Mouse (Mus musculus) midbrain, embryonic 13.5 days (tissue): Measurements from ENCODE around the gene Il9r. TPM values are rescaled to one million over a fixed set of nuclear protein-coding genes. Genes with fewer than 3 reads are reported as not detected.

Experiments used
- ATAC-seq: fragments of 200-750 bp; cut with Nextera tagmentation; 2 replicates; pipeline ENCODE4 v1.8.0; 2017; ENCODE audit warnings: mild to moderate bottlenecking, moderate TSS enrichment, moderate library complexity
- H3K27ac ChIP-seq: fragments of 300-500 bp; sonication (generic); 2 replicates; pipeline ENCODE4 v1.5.1; 2015; ENCODE audit warnings: inconsistent platforms, mild to moderate bottlenecking, moderate library complexity
- H3K27me3 ChIP-seq: fragments of 300-500 bp; sonication (generic); 2 replicates; pipeline ENCODE4 v1.6.1; 2015; ENCODE audit warnings: mild to moderate bottlenecking, inconsistent platforms
- H3K36me3 ChIP-seq: fragments of 300-500 bp; sonication (generic); 2 replicates; pipeline ENCODE4 v1.6.1; 2015; ENCODE audit warnings: mild to moderate bottlenecking, inconsistent platforms
- H3K4me1 ChIP-seq: fragments of 300-500 bp; sonication (generic); replicated peaks from 2 replicates; pipeline ENCODE4 v1.6.1; 2015; ENCODE audit warnings: inconsistent platforms
- H3K4me2 ChIP-seq: fragments of 300-500 bp; sonication (generic); replicated peaks from 2 replicates; pipeline ENCODE4 v1.6.1; 2015; ENCODE audit warnings: moderate library complexity, mild to moderate bottlenecking, inconsistent platforms
- H3K4me3 ChIP-seq: fragments of 300-500 bp; sonication (generic); replicated peaks from 2 replicates; pipeline ENCODE4 v1.5.1; 2015; ENCODE audit warnings: mild to moderate bottlenecking, inconsistent platforms
- H3K9ac ChIP-seq: fragments of 300-500 bp; sonication (generic); replicated peaks from 2 replicates; pipeline ENCODE4 v1.6.1; 2015; ENCODE audit warnings: mild to moderate bottlenecking, inconsistent platforms
- H3K9me3 ChIP-seq: fragments of 300-500 bp; sonication (generic); 2 replicates; pipeline ENCODE4 v1.6.1; 2016; ENCODE audit warnings: mild to moderate bottlenecking, inconsistent platforms
- WGBS: fragments of 180-500 bp; shearing (Covaris S2); methylation state at CpG from one replicate; pipeline ENCODE4 v1.1.7; 2015; 5-methylcytosine and 5-hydroxymethylcytosine counted together
- polyA plus RNA-seq: library from polyadenylated mRNA; unstranded; fragments of >200 nt; fragmentation: Nextera tagmentation; extraction: Ambion mirVana; gene quantifications from 2 replicates; pipeline ENCODE4 v1.2.1, GENCODE M21; 2015

Gene Il9r
- polyA plus RNA-seq, 1 experiment from 2014 or later, result not detected

DNA sequence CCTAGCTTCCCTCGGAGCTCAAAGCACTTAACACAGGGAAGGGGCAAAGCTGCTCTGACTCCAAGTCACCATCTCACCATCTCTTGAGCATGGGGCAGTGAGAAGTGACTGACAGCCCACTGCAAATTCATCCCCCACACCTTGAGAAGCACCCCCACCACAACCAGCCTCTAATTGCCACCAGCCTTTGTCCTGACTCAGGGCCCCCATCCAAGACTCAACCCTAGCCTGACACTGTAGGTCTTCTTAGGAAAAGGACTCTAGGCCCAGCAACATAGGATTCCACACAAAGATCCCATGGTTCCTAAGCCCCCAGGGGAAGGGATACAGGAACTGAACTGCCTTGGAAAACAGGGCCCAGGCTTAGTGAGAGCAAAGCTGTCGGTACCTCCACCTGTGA, 36.1 kb upstream of the Il9r start:
- peak overlapping the region; percentile 24; the same call in 1 of the 2 replicates for H3K9ac ChIP-seq
- H3K27ac ChIP-seq, result peak overlapping the region; percentile 72
- no peaks in the 10 kb centered on the region for H3K27me3 ChIP-seq
- H3K4me2 ChIP-seq, result no peak overlapping the region
- 64% methylated on average over 2 of the region's 2 CpGs for WGBS
- H3K4me3 ChIP-seq, result no peak overlapping the region
- H3K36me3 ChIP-seq, result peaks cover 59% of the 10 kb centered on the region
- ATAC-seq, result 0 out of 2 replicates have a peak, but pooled peaks have one; percentile 10
- peaks cover 23% of the 10 kb centered on the region for H3K4me1 ChIP-seq
- no peaks in the 10 kb centered on the region for H3K9me3 ChIP-seq

DNA sequence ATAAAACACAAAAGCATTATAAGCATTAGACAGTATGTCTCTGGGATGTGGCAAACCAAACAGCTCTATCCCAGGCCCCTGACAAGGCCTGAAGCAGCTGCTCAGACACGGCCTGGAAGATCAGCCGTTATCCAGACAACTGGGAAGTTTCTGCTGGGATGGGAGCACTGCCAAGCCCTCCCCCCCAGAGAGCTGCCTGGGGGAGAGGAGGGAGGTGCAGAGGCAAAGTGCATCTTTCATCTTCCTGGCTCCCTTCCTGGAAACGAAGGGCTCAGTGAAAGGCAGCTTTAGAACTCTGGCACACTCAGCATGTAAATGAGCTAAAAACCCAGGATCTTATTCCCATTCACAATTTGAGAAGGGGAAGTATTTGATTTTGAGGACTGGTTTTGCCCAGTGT, 35.6 kb upstream of the Il9r start:
- no peaks in the 10 kb centered on the region for H3K9me3 ChIP-seq
- no peaks in the 10 kb centered on the region for H3K27me3 ChIP-seq
- peaks cover 23% of the 10 kb centered on the region for H3K4me1 ChIP-seq
- peak; percentile 57; the same call in 1 of the 2 replicates for ATAC-seq
- peaks cover 59% of the 10 kb centered on the region for H3K36me3 ChIP-seq
- H3K4me3 ChIP-seq, result no peak overlapping the region
- 0 out of 2 replicates have a peak overlapping the region, but pooled peaks have one; percentile 24 for H3K9ac ChIP-seq
- peak overlapping the region; percentile 72; the same call in 1 of the 2 replicates for H3K27ac ChIP-seq
- WGBS, result 38% methylated on average over 3 of the region's 3 CpGs
- no peak overlapping the region for H3K4me2 ChIP-seq

DNA sequence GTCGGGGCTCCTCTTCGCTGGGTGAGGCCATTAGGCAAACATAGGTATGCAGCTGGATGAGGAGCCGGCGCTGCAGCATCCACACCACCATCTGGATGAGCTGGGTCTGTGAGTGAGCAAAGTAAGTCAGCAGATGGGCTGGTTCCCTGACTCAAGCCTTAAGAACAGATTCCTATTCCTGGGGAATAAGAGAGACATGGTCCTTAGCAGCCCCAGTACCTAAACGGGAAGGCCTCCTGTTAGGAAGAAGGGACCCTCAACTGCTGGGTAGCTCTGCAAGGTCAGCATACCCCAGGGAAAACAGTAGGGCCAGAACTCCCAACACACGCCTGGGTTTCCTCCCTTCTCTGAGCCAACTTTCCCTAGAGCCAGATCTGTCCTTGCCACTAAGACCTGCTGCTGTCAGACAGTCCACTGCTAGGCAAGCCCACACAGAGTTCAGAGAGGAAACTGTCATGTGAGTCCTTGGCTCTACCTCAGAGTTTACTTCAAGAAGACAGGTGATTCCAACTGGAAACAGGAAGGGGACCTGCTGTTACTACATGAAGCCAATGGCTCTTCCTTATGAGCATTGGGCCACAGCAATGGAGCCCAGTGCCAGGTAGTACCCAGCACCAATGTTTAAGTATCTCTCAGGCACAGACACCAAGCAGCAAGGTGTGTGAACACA, 34.9 kb upstream of the Il9r start:
- no peaks in the 10 kb centered on the region for H3K9me3 ChIP-seq
- no peaks in the 10 kb centered on the region for H3K27me3 ChIP-seq
- H3K4me3 ChIP-seq, result no peak overlapping the region
- peaks cover 23% of the 10 kb centered on the region for H3K4me1 ChIP-seq
- no peak overlapping the region for H3K4me2 ChIP-seq
- no peak overlapping the region for H3K9ac ChIP-seq
- WGBS, result 89% methylated on average over 6 of the region's 6 CpGs
- no peak for ATAC-seq
- peaks cover 59% of the 10 kb centered on the region for H3K36me3 ChIP-seq
- peak overlapping the region; percentile 72; the same call in 1 of the 2 replicates for H3K27ac ChIP-seq

DNA sequence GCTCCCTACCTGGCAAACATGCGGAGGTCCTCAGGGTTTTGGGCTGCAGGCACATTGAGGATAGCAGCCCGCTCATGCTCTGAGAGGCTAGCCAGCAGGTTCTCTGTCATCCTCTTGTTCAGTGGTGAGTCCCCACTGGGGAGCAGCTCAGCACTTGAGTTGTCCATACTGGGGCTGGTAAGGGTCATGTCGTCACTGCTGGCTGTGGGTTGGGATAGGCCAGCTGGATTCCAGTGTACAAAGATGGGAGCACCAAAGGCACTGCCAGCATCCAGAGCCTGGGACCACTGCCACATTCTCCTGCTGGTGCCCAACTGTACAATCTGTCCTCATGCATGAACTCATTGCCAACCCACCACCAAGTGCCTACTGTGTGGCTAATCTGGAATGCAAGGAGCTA, 33.8 kb upstream of the Il9r start:
- Histone ChIP-seq H3K27ac (no peak overlapping the region), H3K36me3 (peaks cover 62% of the 10 kb centered on the region), H3K9ac (no peak overlapping the region), H3K4me1 (peaks cover 23% of the 10 kb centered on the region), H3K4me3 (no peak overlapping the region), H3K9me3 (no peaks in the 10 kb centered on the region), H3K27me3 (no peaks in the 10 kb centered on the region), H3K4me2 (no peak overlapping the region)
- no peak for ATAC-seq
- 95% methylated on average over 3 of the region's 3 CpGs for WGBS

DNA sequence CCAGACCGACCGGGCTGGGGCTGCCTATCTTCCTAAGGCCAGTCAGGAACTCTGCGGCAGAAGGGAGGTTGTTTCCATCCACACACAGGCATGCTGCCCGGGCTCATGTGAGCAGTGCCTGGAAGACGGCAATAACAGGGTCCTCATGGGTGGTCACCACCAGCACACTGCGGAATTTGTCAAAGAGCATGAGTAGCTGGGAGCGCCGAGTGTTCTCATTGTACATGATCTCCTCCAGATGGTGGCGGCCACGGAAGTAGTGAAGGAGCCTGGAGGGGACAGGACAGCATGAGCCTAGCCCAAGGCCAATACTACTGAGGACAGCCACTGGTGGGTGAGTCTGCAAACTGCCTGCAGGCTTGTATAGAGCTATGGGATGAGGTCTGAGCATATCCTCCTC, 32.8 kb upstream of the Il9r start:
- Histone ChIP-seq H3K4me2 (no peak overlapping the region), H3K36me3 (peaks cover 65% of the 10 kb centered on the region), H3K27ac (no peak overlapping the region), H3K9ac (no peak overlapping the region), H3K4me3 (no peak overlapping the region), H3K27me3 (no peaks in the 10 kb centered on the region), H3K4me1 (peaks cover 23% of the 10 kb centered on the region), H3K9me3 (no peaks in the 10 kb centered on the region)
- 83% methylated on average over 10 of the region's 10 CpGs for WGBS
- no peak; the same call in 1 of the 2 replicates for ATAC-seq

DNA sequence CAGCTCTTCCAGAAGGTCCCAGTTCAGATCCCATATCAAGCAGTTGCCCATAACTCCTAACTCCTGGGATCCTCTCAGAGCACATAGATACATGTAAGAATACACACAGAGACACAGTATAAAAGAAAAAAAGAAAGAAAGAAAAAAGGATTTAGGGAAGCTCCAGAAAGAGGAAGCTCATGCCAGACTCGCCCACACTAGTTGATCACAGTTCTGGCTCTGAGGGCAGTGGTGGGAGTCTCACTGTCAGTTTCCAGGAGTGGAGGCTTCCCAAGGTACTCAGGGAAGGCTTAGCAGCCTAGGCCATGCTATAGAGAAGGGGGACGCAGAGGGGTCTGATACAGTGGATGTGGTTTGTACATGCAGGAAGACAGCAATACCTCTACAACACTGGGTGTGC, 31.0 kb upstream of the Il9r start:
- Histone ChIP-seq H3K27ac (no peak overlapping the region), H3K9ac (no peak overlapping the region), H3K27me3 (no peaks in the 10 kb centered on the region), H3K4me1 (peaks cover 26% of the 10 kb centered on the region), H3K9me3 (no peaks in the 10 kb centered on the region), H3K4me2 (no peak overlapping the region), H3K36me3 (peaks cover 65% of the 10 kb centered on the region), H3K4me3 (no peak overlapping the region)
- 96% methylated on average over 2 of the region's 2 CpGs for WGBS
- ATAC-seq, result no peak

DNA sequence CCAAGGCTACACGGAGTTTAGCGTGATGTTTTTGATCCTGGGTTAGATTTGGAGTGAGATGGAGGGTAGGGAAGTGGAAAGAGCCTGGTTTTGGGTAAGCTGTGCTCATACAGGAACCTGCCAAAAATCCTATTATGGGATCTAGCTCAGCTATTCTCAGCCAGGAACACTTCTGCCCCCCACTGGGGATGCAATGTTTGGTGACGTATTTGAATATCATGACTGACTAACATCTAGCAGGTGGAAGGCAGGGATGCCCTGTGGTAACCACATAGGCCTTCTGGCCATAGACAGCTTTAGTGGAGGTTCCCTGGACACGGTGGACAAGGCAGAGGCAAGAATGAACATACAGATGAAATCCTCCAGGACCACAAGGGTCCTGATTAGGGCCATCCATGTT, 30.1 kb upstream of the Il9r start:
- H3K27ac ChIP-seq, result no peak overlapping the region
- no peaks in the 10 kb centered on the region for H3K9me3 ChIP-seq
- no peaks in the 10 kb centered on the region for H3K27me3 ChIP-seq
- H3K4me1 ChIP-seq, result peaks cover 19% of the 10 kb centered on the region
- 86% methylated on average over 4 of the region's 4 CpGs for WGBS
- no peak overlapping the region for H3K4me3 ChIP-seq
- H3K4me2 ChIP-seq, result no peak overlapping the region
- no peak for ATAC-seq
- H3K36me3 ChIP-seq, result peaks cover 65% of the 10 kb centered on the region
- no peak overlapping the region for H3K9ac ChIP-seq

DNA sequence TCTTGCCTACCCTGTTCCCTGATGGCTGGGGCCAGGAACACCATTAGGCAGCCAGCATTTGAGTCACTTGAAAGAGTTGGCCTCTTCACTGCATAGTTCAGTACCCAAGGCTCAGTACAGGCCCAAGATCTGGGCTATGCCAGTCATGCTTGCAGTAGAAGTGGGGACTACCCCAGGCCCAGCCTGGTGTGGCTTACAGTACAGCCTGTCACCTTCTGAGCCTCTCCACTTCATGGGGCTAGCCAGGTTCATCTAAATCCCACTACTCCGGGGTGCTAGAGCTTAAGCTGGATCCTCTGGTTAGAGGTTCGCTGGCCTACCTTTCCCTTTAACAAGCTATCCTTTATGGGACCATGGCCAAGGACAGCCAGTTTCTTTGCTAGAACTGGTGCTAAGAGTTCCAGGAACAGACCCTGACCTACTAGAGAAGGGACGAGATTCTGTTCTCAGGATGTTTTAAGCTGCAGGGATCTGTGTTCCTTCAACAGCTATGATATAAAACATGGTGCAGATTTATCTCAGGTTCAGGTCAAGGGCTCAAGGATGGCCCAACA, 28.3 kb upstream of the Il9r start:
- H3K27me3 ChIP-seq, result peaks cover 16% of the 10 kb centered on the region
- H3K4me3 ChIP-seq, result no peak overlapping the region
- H3K9ac ChIP-seq, result no peak overlapping the region
- peaks cover 48% of the 10 kb centered on the region for H3K36me3 ChIP-seq
- H3K4me2 ChIP-seq, result no peak overlapping the region
- 94% methylated on average over 3 of the region's 3 CpGs for WGBS
- ATAC-seq, result no peak
- H3K4me1 ChIP-seq, result peaks cover 12% of the 10 kb centered on the region
- no peak overlapping the region for H3K27ac ChIP-seq
- H3K9me3 ChIP-seq, result no peaks in the 10 kb centered on the region

DNA sequence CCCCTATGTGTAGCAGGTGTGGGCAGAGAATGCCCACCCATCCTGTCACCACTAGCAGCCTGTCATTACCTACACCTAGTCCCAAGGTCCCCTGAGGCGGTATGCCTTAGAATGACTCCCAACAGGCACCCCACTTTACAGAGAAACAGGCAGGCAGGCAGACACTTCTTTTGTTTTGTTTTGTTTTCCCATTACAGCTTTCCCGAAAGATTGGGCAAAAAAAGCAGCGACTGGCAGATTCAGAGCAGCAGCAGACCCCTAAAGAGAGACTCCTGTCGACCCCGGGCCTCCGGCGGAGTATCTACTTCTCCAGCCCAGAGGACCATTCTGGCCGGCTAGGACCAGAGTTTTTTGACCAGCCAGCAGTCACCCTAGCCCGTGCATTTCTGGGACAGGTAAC, 27.5 kb upstream of the Il9r start:
- 88% methylated on average over 9 of the region's 9 CpGs for WGBS
- peaks cover 39% of the 10 kb centered on the region for H3K36me3 ChIP-seq
- ATAC-seq, result no peak
- peak overlapping the region; percentile 86 for H3K9ac ChIP-seq
- H3K27ac ChIP-seq, result no peak overlapping the region
- H3K4me2 ChIP-seq, result peak overlapping the region; percentile 71
- H3K4me3 ChIP-seq, result no peak overlapping the region
- peaks cover 18% of the 10 kb centered on the region for H3K4me1 ChIP-seq
- no peaks in the 10 kb centered on the region for H3K9me3 ChIP-seq
- H3K27me3 ChIP-seq, result peaks cover 24% of the 10 kb centered on the region

DNA sequence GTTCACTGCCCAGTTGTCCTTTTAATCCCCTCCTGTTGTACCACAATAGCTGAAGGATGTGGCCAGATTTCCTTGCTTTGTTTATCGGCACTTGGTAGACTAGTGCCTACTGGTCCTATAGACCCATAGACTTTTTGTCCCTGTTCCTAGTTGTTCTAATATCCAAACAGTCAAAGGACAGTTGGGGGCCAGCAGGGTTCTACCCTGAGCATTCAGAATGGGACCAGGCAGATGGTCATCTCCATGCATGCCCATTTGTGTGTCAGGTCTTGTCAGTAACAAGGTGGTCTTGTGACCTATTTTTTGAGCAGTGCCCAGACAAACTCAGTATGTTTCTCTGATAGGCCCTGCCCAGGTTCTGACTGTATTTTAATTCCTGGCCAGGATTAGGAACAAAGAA, 27.0 kb upstream of the Il9r start:
- Histone ChIP-seq H3K27ac (peak overlapping the region; percentile 65; the same call in 1 of the 2 replicates), H3K9me3 (no peaks in the 10 kb centered on the region), H3K4me2 (peak overlapping the region; percentile 71), H3K36me3 (peaks cover 34% of the 10 kb centered on the region), H3K4me3 (peak overlapping the region; percentile 70), H3K9ac (peak overlapping the region; percentile 86), H3K27me3 (peaks cover 29% of the 10 kb centered on the region), H3K4me1 (peaks cover 23% of the 10 kb centered on the region)
- ATAC-seq, result no peak
- 28% methylated on average over 1 of the region's 1 CpGs for WGBS

DNA sequence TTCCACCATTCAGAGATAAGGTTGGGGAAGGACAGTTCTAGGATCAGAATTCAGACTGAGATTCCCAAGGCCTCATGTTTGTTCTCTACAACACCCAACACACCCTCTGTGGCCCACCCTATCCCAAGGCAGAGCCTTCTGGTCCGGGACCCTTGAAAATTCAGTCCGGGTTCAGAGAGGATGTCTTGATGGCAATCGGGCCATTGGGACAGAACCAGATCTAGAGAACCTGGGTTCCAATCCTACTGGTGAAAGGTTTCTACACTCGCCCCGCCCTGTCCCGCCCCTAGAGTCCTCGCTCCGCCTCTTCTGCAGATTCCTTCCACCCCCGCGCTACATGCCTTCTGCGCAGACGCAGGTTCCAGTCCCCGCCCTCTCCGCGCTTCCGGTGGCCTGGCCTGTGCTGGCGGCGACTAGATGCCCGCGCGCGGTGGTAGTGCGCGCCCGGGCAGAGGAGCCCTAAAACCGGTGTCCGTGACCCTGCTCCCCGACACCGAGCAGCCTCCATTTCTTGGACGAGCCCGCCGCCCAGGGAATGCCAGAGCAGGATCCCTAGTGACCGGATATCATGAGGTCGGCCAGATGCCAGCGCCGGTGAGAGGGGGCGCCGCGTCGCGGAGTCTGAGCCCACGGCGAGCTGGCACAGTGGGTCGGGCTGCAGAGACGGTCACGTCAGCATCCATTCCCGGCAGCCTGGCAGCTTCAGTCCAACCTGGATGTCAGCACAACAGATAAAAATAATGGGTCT, 26.2 kb upstream of the Il9r start, which contains the start of gene Mpg:
Gene Mpg (plus strand): TSS at position 382 of the 748 bp plus-strand sequence.
- Histone ChIP-seq H3K36me3 (peaks cover 27% of the 10 kb centered on the region), H3K4me1 (peaks cover 29% of the 10 kb centered on the region), H3K4me2 (peak within 1 kb of the TSS; percentile 71), H3K27me3 (peaks cover 35% of the 10 kb centered on the region), H3K9ac (peak within 1 kb of the TSS; percentile 86), H3K9me3 (no peaks in the 10 kb centered on the region), H3K27ac (peak within 1 kb of the TSS; percentile 65), H3K4me3 (peak within 1 kb of the TSS; percentile 70)
- peak; percentile 84 for ATAC-seq
- 4% methylated on average over 47 of the region's 47 CpGs for WGBS
